Mouse (Mus musculus) brain, embryonic 14.5 days (tissue): ENCODE data around the gene Ankrd34b. TPM values are rescaled to one million over a fixed set of nuclear protein-coding genes. Genes with fewer than 3 reads are reported as not detected.
A peak's percentile ranks its signal among the peaks of the same experiment; 100 is the strongest.

ENCODE experiments used
- DNase-seq: peaks from one replicate; pipeline ENCODE4 v3.0.0-alpha.2; 2011; ENCODE audit warnings: low read depth
- CTCF ChIP-seq: fragments of 200-500 bp; IDR thresholded peaks from 2 replicates; pipeline ENCODE4 v1.5.1; 2012; ENCODE audit warnings: inconsistent platforms, mild to moderate bottlenecking, moderate library complexity, borderline replicate concordance; ENCODE audit not compliant: insufficient read depth, insufficient read length; ENCODE audit errors: extremely low read depth
- POLR2A ChIP-seq: fragments of 200-500 bp; IDR thresholded peaks from 2 replicates; pipeline ENCODE4 v1.6.1; 2012; ENCODE audit warnings: mild to moderate bottlenecking, inconsistent platforms, borderline replicate concordance; ENCODE audit not compliant: poor library complexity, insufficient read depth, insufficient read length, severe bottlenecking; ENCODE audit errors: extremely low read depth
- polyA plus RNA-seq: library from polyadenylated mRNA; depleted of rRNA; stranded (reverse); fragments of >200 nt; gene quantifications from 2 replicates; pipeline ENCODE4 v1.2.3, GENCODE M21; 2012; rRNA removed

The Ankrd34b gene
- polyA plus RNA-seq, 1 experiment: 2.9 TPM

DNA sequence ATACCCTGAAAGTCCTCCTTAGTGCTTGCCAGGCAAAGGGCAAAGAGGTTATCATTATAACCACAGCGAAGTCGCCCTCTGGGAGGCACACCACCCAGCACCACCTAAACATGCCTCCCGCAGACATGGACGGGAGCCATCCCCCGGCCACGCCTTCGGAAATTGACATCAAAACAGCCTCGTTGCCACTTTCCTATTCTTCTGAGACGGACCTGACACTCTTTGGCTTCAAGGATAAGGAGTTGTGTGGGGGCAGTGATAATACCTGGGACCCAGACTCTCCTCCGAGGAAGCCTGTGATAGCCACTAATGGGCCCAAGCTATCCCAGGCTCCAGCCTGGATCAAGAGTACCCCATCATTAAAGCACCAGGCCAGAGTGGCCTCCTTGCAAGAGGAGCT, 13.0 kb downstream of the Ankrd34b start:
- DNase-seq: no peak
- TF ChIP-seq CTCF: no peak
- no peak for TF ChIP-seq POLR2A

DNA sequence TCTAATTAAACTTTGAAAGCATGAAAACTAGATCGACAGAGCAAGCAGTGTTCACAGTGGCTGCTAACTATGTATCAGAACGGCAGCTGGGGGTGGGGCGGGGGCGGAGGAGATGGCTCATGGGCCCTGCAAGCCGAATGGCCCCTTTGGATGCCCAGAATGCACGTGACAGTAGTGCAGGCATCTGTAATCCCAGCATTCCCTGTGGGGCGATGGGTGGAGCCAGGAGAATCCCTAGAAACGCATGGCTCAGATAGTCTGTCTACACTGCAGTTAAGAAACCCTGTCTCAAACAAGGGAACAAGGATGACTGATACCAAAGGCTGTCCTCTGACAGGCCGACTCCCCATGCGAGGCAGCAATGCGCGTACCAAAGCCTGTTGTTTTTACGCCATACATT, 14.6 kb downstream of the Ankrd34b start:
- no peak for TF ChIP-seq CTCF
- no peak for TF ChIP-seq POLR2A
- DNase-seq: no peak

DNA sequence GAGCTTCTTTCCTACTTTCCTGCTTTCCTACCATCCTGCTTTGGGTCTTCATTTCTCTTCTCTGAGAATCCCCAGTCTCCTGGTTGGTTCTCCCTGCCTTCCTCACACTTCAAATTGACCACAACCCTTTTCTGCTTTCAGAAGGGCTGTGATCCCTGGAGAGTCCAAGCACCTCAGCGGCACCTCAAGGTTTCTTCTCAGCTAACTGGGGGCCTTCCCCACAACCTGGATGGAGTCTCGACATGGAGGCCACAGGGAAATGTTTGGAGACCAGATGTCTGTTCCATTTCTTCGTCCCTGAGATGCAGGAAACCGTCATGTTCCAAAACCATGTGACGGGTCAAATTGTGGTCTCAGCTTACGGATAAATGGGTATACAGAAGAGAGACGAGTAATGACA, 21.2 kb downstream of the Ankrd34b start:
- TF ChIP-seq CTCF (no peak), POLR2A (no peak)
- no peak for DNase-seq

DNA sequence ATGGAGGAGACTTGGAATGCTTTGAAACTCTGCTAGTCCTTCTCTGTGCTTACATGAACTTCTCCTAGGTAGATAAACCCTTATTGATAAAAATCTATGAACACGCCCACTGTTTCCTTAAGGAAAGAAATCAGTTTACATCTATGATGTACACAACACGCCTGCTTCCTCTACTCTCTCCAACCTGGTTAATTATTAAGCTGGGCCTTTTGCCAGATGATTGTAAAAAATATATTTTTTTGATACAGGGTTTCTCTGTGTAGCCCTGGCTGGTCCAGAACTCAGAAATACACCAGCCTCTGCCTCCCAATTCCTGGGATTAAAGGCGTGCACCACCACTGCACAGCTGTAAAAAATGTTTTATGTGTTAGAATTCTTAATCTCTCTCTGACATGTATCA, 39.0 kb downstream of the Ankrd34b start:
- TF ChIP-seq CTCF: no peak
- no peak for TF ChIP-seq POLR2A
- DNase-seq: no peak

DNA sequence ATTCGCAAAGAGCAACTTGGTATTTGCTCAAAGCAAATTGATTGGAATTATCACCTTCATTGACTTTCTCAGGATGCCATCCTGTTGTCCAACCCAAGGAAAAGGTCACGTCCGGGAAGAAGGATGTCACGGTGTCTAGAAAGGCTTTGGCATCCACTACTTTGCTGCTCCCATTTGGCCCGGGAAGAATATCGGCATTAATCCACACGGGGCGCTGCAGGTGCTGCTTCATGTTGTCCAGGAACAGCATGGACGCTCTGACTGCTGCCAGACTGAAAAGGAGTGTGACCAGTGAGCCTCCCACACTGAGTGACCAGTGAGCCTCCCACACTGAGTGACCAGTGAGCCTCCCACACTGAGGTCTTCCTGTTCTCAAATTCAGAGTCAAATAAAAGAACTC, 42.2 kb downstream of the Ankrd34b start:
- TF ChIP-seq CTCF (no peak), POLR2A (no peak)

DNA sequence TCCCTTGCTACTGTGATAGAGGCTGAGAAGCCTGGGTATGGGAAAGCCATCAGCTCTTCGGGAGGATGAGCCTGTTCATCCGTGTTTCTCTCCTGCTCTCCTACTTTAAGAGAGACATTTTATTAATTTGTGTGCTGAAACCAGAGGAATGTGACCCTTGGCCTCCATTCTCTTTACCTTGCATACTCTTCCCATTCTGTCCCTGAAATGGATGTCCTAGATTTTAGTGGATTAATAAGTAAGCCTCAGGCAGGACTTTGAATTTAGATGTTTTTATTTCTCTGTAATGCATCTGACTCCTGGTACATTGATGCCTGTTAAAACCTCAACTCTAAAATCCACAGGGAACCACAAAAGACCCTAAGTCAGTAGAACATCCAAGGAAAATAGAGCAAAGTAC, 43.7 kb downstream of the Ankrd34b start:
- TF ChIP-seq POLR2A: no peak
- TF ChIP-seq CTCF: no peak
- DNase-seq: no peak

More for the DNA sequence above, 42.2 kb downstream of the Ankrd34b start:
- no peak for DNase-seq

DNA sequence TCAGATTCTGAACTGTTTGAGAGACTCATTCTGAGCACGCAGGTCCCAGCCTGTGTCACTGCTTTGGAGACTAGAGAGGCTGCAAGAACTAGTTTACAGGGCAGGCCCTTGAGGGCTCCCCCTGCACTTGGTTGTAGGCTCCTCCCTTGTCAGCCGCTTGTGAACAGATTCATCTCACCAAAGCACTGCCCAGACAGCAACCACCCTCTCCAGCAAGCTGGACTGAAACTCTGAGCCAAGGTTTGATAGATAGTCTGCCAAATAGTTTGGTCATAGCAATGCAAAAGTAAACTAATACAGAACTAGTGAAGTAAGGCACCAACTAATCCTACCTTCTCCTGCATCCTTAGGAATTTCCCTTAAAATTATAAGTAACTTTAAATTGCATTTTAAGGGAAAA, 44.5 kb downstream of the Ankrd34b start:
- DNase-seq: no peak
- TF ChIP-seq POLR2A (no peak), CTCF (no peak)

DNA sequence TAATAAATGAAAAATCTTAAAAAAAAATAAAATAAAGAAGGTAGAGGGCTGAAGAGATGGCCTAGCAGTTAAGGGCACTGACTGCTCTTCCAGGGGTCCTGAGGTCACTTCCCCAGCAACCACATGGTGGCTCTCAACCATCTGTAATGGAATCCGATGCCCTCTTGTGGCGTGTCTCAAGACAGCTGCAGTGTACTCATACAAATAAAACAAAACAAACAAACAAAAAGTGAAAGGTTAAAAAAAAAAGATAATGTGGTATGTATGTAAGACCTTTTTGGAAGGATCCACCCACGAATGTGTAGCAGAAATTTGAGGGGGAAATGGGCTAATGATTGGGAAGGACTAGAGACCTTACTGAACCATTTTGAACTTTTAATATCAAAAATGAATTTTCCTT, 57.7 kb downstream of the Ankrd34b start:
- DNase-seq: peak; percentile 79
- no peak for TF ChIP-seq POLR2A
- peak; percentile 59; the same call in 1 of the 2 replicates for TF ChIP-seq CTCF

DNA sequence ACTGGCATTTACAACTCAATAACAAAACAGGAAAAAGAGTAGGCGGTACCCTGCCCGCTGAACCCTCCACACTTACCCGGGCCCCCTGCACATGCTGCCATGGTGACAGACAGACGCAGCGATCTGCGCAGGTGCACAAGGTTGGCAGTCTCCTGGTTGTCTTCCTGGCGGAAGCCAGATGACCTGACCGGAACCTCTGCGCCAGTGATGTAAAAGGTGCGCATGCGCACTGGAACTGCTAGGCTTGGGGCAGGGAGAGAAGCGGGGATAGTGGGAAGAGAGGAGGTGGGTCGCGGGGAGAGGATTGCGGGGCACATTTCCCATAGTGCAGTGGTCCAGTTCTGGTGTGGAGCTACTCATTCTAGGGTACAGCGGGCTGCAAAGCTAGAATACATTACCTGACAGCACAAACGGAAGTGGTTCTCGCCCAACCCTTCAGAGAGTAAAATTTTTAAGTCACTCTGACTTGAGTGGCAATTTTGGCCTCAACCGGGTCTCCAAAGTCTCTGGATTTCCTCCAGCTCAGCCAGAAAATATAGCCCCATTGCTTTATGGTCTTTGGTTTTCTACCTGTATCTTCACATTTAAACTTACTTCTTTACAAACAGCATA, 58.3 kb downstream of the Ankrd34b start, which contains the start of gene Fam151b:
Gene Fam151b (minus strand): TSS at position 164 of the 612 bp plus-strand sequence.
- TF ChIP-seq CTCF (no peak), POLR2A (peak; percentile 66; the same call in 1 of the 2 replicates)
- DNase-seq: peak; percentile 99

DNA sequence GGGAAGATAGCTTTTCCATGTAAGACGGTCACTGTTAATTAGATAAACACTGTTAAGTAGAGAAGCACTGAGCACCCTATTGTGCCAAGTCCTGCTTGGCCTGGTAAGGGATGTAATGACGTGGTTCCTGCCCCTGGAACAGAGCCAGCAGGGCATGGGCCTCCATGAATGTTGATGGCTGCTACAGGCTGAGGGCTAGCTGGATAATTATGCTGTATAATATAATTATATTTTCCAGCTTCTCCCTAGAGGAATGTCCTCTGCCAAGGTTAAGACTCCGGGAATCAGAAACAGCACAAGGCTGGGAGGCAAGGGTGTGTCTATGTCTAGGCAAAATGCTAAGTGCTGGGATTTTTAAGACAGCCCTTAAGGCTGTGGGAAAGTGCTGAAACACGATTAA, 65.1 kb downstream of the Ankrd34b start:
- no peak for TF ChIP-seq CTCF
- TF ChIP-seq POLR2A: no peak
- DNase-seq: peak; percentile 16

Other genes with a start within 250 kb of the Ankrd34b start
- gene Gm20379, start 119.9 kb upstream of the Ankrd34b start, polyA plus RNA-seq: not detected in 2 replicates
- gene Dhfr, start 71.2 kb upstream of the Ankrd34b start, polyA plus RNA-seq: 4.8 and 6.6 TPM in 2 replicates
- gene Msh3, start 70.9 kb upstream of the Ankrd34b start, polyA plus RNA-seq: 20.9 and 22.8 TPM in 2 replicates
- gene Fam151b, start 58.1 kb downstream of the Ankrd34b start, polyA plus RNA-seq: 4.1 and 6.4 TPM in 2 replicates
- 16.2 and 18.6 TPM in 2 replicates for gene Zfyve16, start 105.0 kb downstream of the Ankrd34b start, polyA plus RNA-seq
- gene Spz1, start 150.3 kb downstream of the Ankrd34b start, polyA plus RNA-seq: not detected in 2 replicates
- gene Serinc5, start 185.2 kb downstream of the Ankrd34b start, polyA plus RNA-seq: 31.7 and 34.8 TPM in 2 replicates